Mouse (Mus musculus): ENCODE results near the gene Map3k5.

- TF ChIP-seq GATA1 (IDR thresholded peaks at IDR 0.05; ENCODE audit: borderline replicate concordance, low read length) (no peak), FLI1 (IDR thresholded peaks at IDR 0.05; ENCODE audit: low read length) (no peak)
These were observed 13.2 kb downstream of the Map3k5 start for GRCm38 (mm10) chr10:19947441-19947840.
